Mouse (Mus musculus): ENCODE results near the gene Vps35. TPM values are rescaled to one million over a fixed set of nuclear protein-coding genes. Genes with fewer than 3 reads are reported as not detected.

Gene Vps35
- polyA plus RNA-seq, 1 experiment, result 15.7 TPM

DNA sequence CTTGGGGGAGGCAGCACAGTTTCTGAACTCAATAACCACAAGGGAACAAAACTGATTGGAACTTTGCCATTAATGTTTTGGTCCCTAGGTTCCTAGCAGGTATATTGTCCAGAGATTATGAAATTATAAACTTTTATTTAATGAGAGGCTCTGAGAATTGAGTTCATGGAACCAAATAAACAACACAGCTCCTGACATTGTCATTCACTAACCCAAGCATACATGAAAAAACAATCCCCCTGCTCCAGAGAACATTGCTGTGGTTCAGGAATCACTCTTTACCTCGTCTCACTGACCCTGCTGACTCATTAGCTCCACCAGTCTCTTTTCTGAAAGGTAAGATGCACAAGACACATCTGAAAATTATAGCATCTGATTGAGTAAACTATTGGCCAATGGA, 73.9 kb downstream of the Vps35 start, which contains the start of gene Olfr371:
Gene Olfr371 (plus strand): TSS at position 301 of the 400 bp plus-strand sequence.
- TF ChIP-seq POLR2A (IDR thresholded peaks at IDR 0.05; ENCODE audit: control insufficient read depth, extremely low read depth, insufficient read depth, low read length, poor library complexity), result no peak
- no peak for TF ChIP-seq CTCF (IDR thresholded peaks at IDR 0.05; ENCODE audit: borderline replicate concordance, control insufficient read depth, extremely low read depth, insufficient read depth, low read length, poor library complexity)
- WGBS, result 31% methylated on average over 1 of the region's 1 CpGs
- H3K27ac ChIP-seq (ENCODE audit: control insufficient read depth, insufficient read depth, low read length), result no peak within 1 kb of the TSS
- H3K4me3 ChIP-seq (ENCODE audit: control insufficient read depth, insufficient read depth, low read length), result no peak within 1 kb of the TSS
- H3K27me3 ChIP-seq (ENCODE audit: control insufficient read depth, insufficient read depth, low read length), result no peaks in the 10 kb centered on the region
- no peaks in the 10 kb centered on the region for H3K4me1 ChIP-seq (replicated peaks; ENCODE audit: control insufficient read depth, insufficient read depth, low read length)
- DNase-seq, result no peak
- no peaks in the 10 kb centered on the region for H3K36me3 ChIP-seq (ENCODE audit: control insufficient read depth, insufficient read depth, low read length)

DNA sequence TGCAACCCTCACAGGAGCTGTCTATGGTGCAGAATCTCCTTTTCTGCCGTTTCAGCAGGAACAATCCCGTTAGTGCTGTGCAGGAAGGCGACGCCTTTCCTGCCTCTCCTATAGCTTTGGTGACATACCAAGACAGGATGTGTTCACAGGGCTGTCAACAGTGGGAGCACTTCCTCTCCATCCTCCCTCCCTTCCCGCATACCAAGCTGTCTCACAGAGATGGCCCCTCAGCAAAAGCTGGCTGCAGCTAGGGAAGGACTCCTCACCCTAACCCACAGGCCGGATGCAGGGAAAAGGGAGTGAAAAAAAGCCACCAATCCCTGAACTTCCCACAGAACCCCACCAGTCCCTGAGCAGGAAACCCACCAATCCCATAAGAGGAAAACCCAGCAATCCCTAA, 78.6 kb downstream of the Vps35 start:
- no peak overlapping the region for H3K27ac ChIP-seq (ENCODE audit: control insufficient read depth, insufficient read depth, low read length)
- no peaks in the 10 kb centered on the region for H3K27me3 ChIP-seq (ENCODE audit: control insufficient read depth, insufficient read depth, low read length)
- WGBS, result 10% methylated on average over 6 of the region's 6 CpGs
- TF ChIP-seq CTCF (IDR thresholded peaks at IDR 0.05; ENCODE audit: borderline replicate concordance, control insufficient read depth, extremely low read depth, insufficient read depth, low read length, poor library complexity) (no peak), POLR2A (IDR thresholded peaks at IDR 0.05; ENCODE audit: control insufficient read depth, extremely low read depth, insufficient read depth, low read length, poor library complexity) (no peak)
- no peak for DNase-seq
- no peaks in the 10 kb centered on the region for H3K36me3 ChIP-seq (ENCODE audit: control insufficient read depth, insufficient read depth, low read length)
- no peaks in the 10 kb centered on the region for H3K4me1 ChIP-seq (replicated peaks; ENCODE audit: control insufficient read depth, insufficient read depth, low read length)
- H3K4me3 ChIP-seq (ENCODE audit: control insufficient read depth, insufficient read depth, low read length), result no peak overlapping the region

DNA sequence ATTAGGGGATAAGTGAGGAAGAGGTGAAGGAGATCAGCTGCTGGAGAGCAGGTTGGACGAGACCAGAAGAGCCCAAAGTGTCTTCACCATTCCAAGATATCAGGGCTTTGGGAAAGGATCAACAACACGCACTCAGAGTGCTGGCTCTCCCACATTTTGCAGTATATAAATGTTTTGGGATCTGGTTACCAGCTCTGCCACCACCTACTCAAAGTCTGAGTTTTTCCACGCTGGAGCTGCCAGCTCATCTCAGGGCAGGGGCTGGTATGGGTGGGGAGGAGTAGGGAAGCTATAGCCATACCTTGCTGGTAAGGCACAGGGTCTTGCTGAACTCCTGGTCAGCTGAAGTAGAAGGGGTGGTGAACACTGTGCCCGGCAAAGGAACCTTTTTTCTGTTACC, 79.4 kb downstream of the Vps35 start:
- Histone ChIP-seq H3K27ac (ENCODE audit: control insufficient read depth, insufficient read depth, low read length) (no peak overlapping the region), H3K4me3 (ENCODE audit: control insufficient read depth, insufficient read depth, low read length) (no peak overlapping the region), H3K36me3 (ENCODE audit: control insufficient read depth, insufficient read depth, low read length) (no peaks in the 10 kb centered on the region), H3K4me1 (replicated peaks; ENCODE audit: control insufficient read depth, insufficient read depth, low read length) (no peaks in the 10 kb centered on the region), H3K27me3 (ENCODE audit: control insufficient read depth, insufficient read depth, low read length) (no peaks in the 10 kb centered on the region)
- TF ChIP-seq POLR2A (IDR thresholded peaks at IDR 0.05; ENCODE audit: control insufficient read depth, extremely low read depth, insufficient read depth, low read length, poor library complexity) (no peak), CTCF (IDR thresholded peaks at IDR 0.05; ENCODE audit: borderline replicate concordance, control insufficient read depth, extremely low read depth, insufficient read depth, low read length, poor library complexity) (no peak)
- DNase-seq, result no peak
- WGBS, result 92% methylated on average over 4 of the region's 4 CpGs

Other genes starting within 250 kb of the Vps35 start
- 25.0 and 29.3 TPM in 2 replicates for gene Fbxw9, start 239.7 kb downstream of the Vps35 start, polyA plus RNA-seq (2012; rRNA removed)
- gene Gm5741, start 231.8 kb downstream of the Vps35 start, polyA plus RNA-seq (2012; rRNA removed), result 1.4 TPM in 1 of 2 replicates, not detected in the other
- gene Dhps, start 228.0 kb downstream of the Vps35 start, polyA plus RNA-seq (2012; rRNA removed), result 105 TPM in 2 replicates
- 123 and 141 TPM in 2 replicates for gene Wdr83os, start 219.1 kb downstream of the Vps35 start, polyA plus RNA-seq (2012; rRNA removed)
- 51.9 and 56.3 TPM in 2 replicates for gene Wdr83, start 218.5 kb downstream of the Vps35 start, polyA plus RNA-seq (2012; rRNA removed)
- gene Man2b1, start 216.5 kb downstream of the Vps35 start, polyA plus RNA-seq (2012; rRNA removed), result 191 and 210 TPM in 2 replicates
- 0.12 and 0.22 TPM in 2 replicates for gene Zfp791, start 176.7 kb downstream of the Vps35 start, polyA plus RNA-seq (2012; rRNA removed)
- gene Cks1brt, start 147.9 kb downstream of the Vps35 start, polyA plus RNA-seq (2012; rRNA removed), result not detected in 2 replicates
- gene Olfr371, start 73.8 kb downstream of the Vps35 start, polyA plus RNA-seq (2012; rRNA removed), result not detected in 2 replicates
- 29.0 and 32.1 TPM in 2 replicates for gene Orc6, start 170 bp downstream of the Vps35 start, polyA plus RNA-seq (2012; rRNA removed)
- gene Mylk3, start 86.5 kb upstream of the Vps35 start, polyA plus RNA-seq (2012; rRNA removed), result 0.56 and 9.0 TPM in 2 replicates
- 6.6 and 7.2 TPM in 2 replicates for gene 4921524J17Rik, start 133.0 kb upstream of the Vps35 start, polyA plus RNA-seq (2012; rRNA removed)
- gene Gpt2, start 192.8 kb upstream of the Vps35 start, polyA plus RNA-seq (2012; rRNA removed), result 6.0 and 8.2 TPM in 2 replicates